ENCODE assay signal across 17 mouse cellular contexts in genomic region chr17:5175535-5175934, GRCm38 (mm10).
DNase-seq lines count a peak whose midpoint lies in the region; ATAC-seq and TF ChIP-seq lines count a peak whose summit lies in the region.
"Had no signal": no experiment of that assay in that cellular context is flagged by ENCODE, and none has a peak within 500 bp of the region (broad histone marks: within the 10 kb centered on the region; RNA-seq: fewer than 3 reads in every experiment).

No protein-coding gene starts in this region.

- H3K36me3 ChIP-seq in hindbrain, embryonic 10.5 days: no peaks in the 10 kb centered on the region
- no peaks in the 10 kb centered on the region for H3K36me3 ChIP-seq in hindbrain, embryonic 14.5 days (replicated peaks; ENCODE audit: control insufficient read depth, insufficient read depth)
- no peaks in the 10 kb centered on the region for H3K36me3 ChIP-seq in midbrain, embryonic 10.5 days
- H3K36me3 ChIP-seq in midbrain, embryonic 16.5 days (ENCODE audit: control insufficient read depth, insufficient read depth, low read length): no peaks in the 10 kb centered on the region
- no peaks in the 10 kb centered on the region for H3K36me3 ChIP-seq in hindbrain, postnatal 0 days (ENCODE audit: insufficient read depth, low read length)
- no peaks in the 10 kb centered on the region for H3K36me3 ChIP-seq in neural tube, embryonic 15.5 days
- H3K36me3 ChIP-seq: embryonic facial prominence, embryonic 15.5 days; heart, embryonic 10.5 days; limb, embryonic 15.5 days had no signal

- H3K9me3 ChIP-seq in hindbrain, embryonic 10.5 days: no peaks in the 10 kb centered on the region
- no peaks in the 10 kb centered on the region for H3K9me3 ChIP-seq in hindbrain, embryonic 14.5 days (ENCODE audit: control insufficient read depth, low read length)
- no peaks in the 10 kb centered on the region for H3K9me3 ChIP-seq in midbrain, embryonic 10.5 days (replicated peaks)
- H3K9me3 ChIP-seq in midbrain, embryonic 16.5 days (replicated peaks; ENCODE audit: control insufficient read depth, low read length, poor library complexity, severe bottlenecking): no peaks in the 10 kb centered on the region
- H3K9me3 ChIP-seq in hindbrain, postnatal 0 days (ENCODE audit: low read length): no peaks in the 10 kb centered on the region
- H3K9me3 ChIP-seq in neural tube, embryonic 15.5 days (replicated peaks): no peaks in the 10 kb centered on the region
- H3K9me3 ChIP-seq: embryonic facial prominence, embryonic 15.5 days; heart, embryonic 10.5 days; limb, embryonic 15.5 days had no signal

- no peak overlapping the region for H3K4me3 ChIP-seq in hindbrain, embryonic 10.5 days
- H3K4me3 ChIP-seq in hindbrain, embryonic 14.5 days (replicated peaks; ENCODE audit: low read length): no peak overlapping the region
- H3K4me3 ChIP-seq in midbrain, embryonic 10.5 days: no peak overlapping the region
- no peak overlapping the region for H3K4me3 ChIP-seq in midbrain, embryonic 16.5 days (ENCODE audit: low read depth, low read length)
- H3K4me3 ChIP-seq in hindbrain, postnatal 0 days (ENCODE audit: low read length): no peak overlapping the region
- H3K4me3 ChIP-seq in neural tube, embryonic 15.5 days (replicated peaks): no peak overlapping the region
- H3K4me3 ChIP-seq: embryonic facial prominence, embryonic 15.5 days; heart, embryonic 10.5 days; limb, embryonic 15.5 days had no signal

- no peak for TF ChIP-seq CTCF in hindbrain, postnatal 0 days (IDR thresholded peaks at IDR 0.05; ENCODE audit: low read depth)

- H3K27ac ChIP-seq in hindbrain, embryonic 10.5 days: peak overlapping the region; percentile 35; the same call in 1 of the 2 replicates
- H3K27ac ChIP-seq in hindbrain, embryonic 14.5 days: no peak overlapping the region
- H3K27ac ChIP-seq in midbrain, embryonic 10.5 days (replicated peaks): 0 out of 2 replicates have a peak overlapping the region, but pooled peaks have one; percentile 30
- no peak overlapping the region for H3K27ac ChIP-seq in midbrain, embryonic 16.5 days (ENCODE audit: low read length)
- peak overlapping the region; percentile 15; the same call in 1 of the 2 replicates for H3K27ac ChIP-seq in hindbrain, postnatal 0 days
- H3K27ac ChIP-seq in neural tube, embryonic 15.5 days (replicated peaks): peak overlapping the region; percentile 45; the same call in 1 of the 2 replicates
- H3K27ac ChIP-seq: embryonic facial prominence, embryonic 15.5 days; heart, embryonic 10.5 days; limb, embryonic 15.5 days had no signal

- no peak for ATAC-seq in hindbrain, embryonic 14.5 days (ENCODE audit: low FRiP score)
- no peak for ATAC-seq in midbrain, embryonic 16.5 days
- no peak for ATAC-seq in hindbrain, postnatal 0 days
- ATAC-seq in neural tube, embryonic 15.5 days (ENCODE audit: low FRiP score): peak; percentile 21; the same call in 1 of the 2 replicates
- ATAC-seq: forebrain, embryonic 16.5 days; liver, postnatal 0 days had no signal

- peaks cover 56% of the 10 kb centered on the region for H3K4me1 ChIP-seq in hindbrain, embryonic 10.5 days (replicated peaks)
- peaks cover 20% of the 10 kb centered on the region for H3K4me1 ChIP-seq in hindbrain, embryonic 14.5 days (replicated peaks; ENCODE audit: control insufficient read depth, insufficient read depth, low read length)
- peaks cover 49% of the 10 kb centered on the region for H3K4me1 ChIP-seq in midbrain, embryonic 10.5 days
- peaks cover 6% of the 10 kb centered on the region for H3K4me1 ChIP-seq in midbrain, embryonic 16.5 days (ENCODE audit: control insufficient read depth, insufficient read depth, low read length)
- H3K4me1 ChIP-seq in hindbrain, postnatal 0 days (ENCODE audit: insufficient read depth, low read length): peaks cover 19% of the 10 kb centered on the region
- peaks cover 46% of the 10 kb centered on the region for H3K4me1 ChIP-seq in neural tube, embryonic 15.5 days

- no peak overlapping the region for H3K9ac ChIP-seq in hindbrain, embryonic 14.5 days
- no peak overlapping the region for H3K9ac ChIP-seq in midbrain, embryonic 16.5 days (ENCODE audit: low read depth, low read length)
- no peak overlapping the region for H3K9ac ChIP-seq in hindbrain, postnatal 0 days (replicated peaks; ENCODE audit: low read length)
- H3K9ac ChIP-seq in neural tube, embryonic 15.5 days (replicated peaks): no peak overlapping the region
- H3K9ac ChIP-seq: embryonic facial prominence, embryonic 15.5 days; limb, embryonic 15.5 days; liver, postnatal 0 days had no signal

- 92% methylated on average over 8 of the region's 8 CpGs for WGBS in hindbrain, embryonic 10.5 days
- 84% methylated on average over 8 of the region's 8 CpGs for WGBS in hindbrain, embryonic 14.5 days
- 84% methylated on average over 8 of the region's 8 CpGs for WGBS in midbrain, embryonic 10.5 days
- WGBS in midbrain, embryonic 16.5 days: 70% methylated on average over 8 of the region's 8 CpGs
- WGBS in hindbrain, postnatal 0 days: 71% methylated on average over 8 of the region's 8 CpGs
- 75% methylated on average over 8 of the region's 8 CpGs for WGBS in neural tube, embryonic 15.5 days

- no peaks in the 10 kb centered on the region for H3K27me3 ChIP-seq in hindbrain, embryonic 10.5 days (ENCODE audit: insufficient read depth, poor library complexity, severe bottlenecking)
- H3K27me3 ChIP-seq in hindbrain, embryonic 14.5 days (ENCODE audit: control insufficient read depth, insufficient read depth, low read length): no peaks in the 10 kb centered on the region
- H3K27me3 ChIP-seq in midbrain, embryonic 10.5 days (ENCODE audit: low read depth, poor library complexity, severe bottlenecking): no peaks in the 10 kb centered on the region
- H3K27me3 ChIP-seq in midbrain, embryonic 16.5 days (ENCODE audit: control insufficient read depth, insufficient read depth, low read depth, low read length): no peaks in the 10 kb centered on the region
- H3K27me3 ChIP-seq in hindbrain, postnatal 0 days (ENCODE audit: insufficient read depth, low read length): no peaks in the 10 kb centered on the region
- H3K27me3 ChIP-seq in neural tube, embryonic 15.5 days (replicated peaks): no peaks in the 10 kb centered on the region
- H3K27me3 ChIP-seq: embryonic facial prominence, embryonic 15.5 days; limb, embryonic 15.5 days had no signal

- no peak for DNase-seq in hindbrain, embryonic 10.5 days (ENCODE audit: low spot score)
- DNase-seq in hindbrain, embryonic 14.5 days (ENCODE audit: low spot score): no peak
- DNase-seq in midbrain, embryonic 10.5 days (ENCODE audit: low spot score): no peak
- no peak for DNase-seq in hindbrain, postnatal 0 days (ENCODE audit: low spot score)
- DNase-seq in heart, adult 9 months (ENCODE audit: low spot score in 2 of 2): no peak
- DNase-seq: adrenal gland, adult 8-10 months; cerebellum, adult 2 months; gastrocnemius, postnatal 25 days; heart, postnatal 14 days; liver, postnatal 0 days; lung, postnatal 36 days had no signal

- H3K4me2 ChIP-seq in hindbrain, embryonic 14.5 days (replicated peaks): no peak overlapping the region
- H3K4me2 ChIP-seq in midbrain, embryonic 16.5 days (ENCODE audit: low read length): no peak overlapping the region
- H3K4me2 ChIP-seq in hindbrain, postnatal 0 days (ENCODE audit: low read depth, low read length): no peak overlapping the region
- no peak overlapping the region for H3K4me2 ChIP-seq in neural tube, embryonic 15.5 days
- H3K4me2 ChIP-seq: embryonic facial prominence, embryonic 15.5 days; limb, embryonic 15.5 days had no signal

Comparison
In these comparisons a context has a peak if more than half of its experiments do, and no peak if none do; other contexts are left out.
1. H3K27ac ChIP-seq: peak in hindbrain, embryonic 10.5 days (single experiment), midbrain, embryonic 10.5 days (single experiment), hindbrain, postnatal 0 days (single experiment) and neural tube, embryonic 15.5 days (single experiment); none in hindbrain, embryonic 14.5 days (single experiment) and midbrain, embryonic 16.5 days (single experiment).